ENCODE assay signal across 9 mouse cellular contexts in the genomic region with DNA sequence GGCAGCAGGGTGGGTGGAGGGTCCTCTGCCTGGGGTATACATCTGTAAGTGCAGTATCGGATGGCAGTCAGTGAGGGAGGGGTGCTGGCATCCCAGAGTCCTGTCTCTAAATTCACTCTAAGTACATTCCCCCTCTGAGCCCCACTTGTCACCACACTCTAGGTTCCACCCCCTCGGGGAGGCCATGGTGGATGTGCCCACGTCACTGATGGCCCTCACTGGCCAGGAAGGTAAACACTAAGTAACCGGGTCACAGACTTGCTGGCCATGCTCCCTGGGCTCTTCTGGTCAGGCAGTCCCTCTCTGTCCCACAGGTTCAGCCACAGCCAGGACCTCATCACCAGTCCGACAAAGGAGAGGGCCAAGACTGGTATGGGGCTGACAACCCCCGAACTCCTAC. TPM values are rescaled to one million over a fixed set of nuclear protein-coding genes. Genes with fewer than 3 reads are reported as not detected.
DNase-seq lines count a peak whose midpoint lies in the region; ATAC-seq and TF ChIP-seq lines count a peak whose summit lies in the region.
"Had no signal": no experiment of that assay in that cellular context is flagged by ENCODE, and none has a peak within 500 bp of the region (broad histone marks: within the 10 kb centered on the region; RNA-seq: fewer than 3 reads in every experiment).

No protein-coding gene starts in this region.

- no peak for ATAC-seq in heart, embryonic 13.5 days (ENCODE audit: extremely low read depth, insufficient number of reproducible peaks, low FRiP score, low TSS enrichment)
- no peak for ATAC-seq in heart, embryonic 12.5 days (ENCODE audit: insufficient number of reproducible peaks, low FRiP score)
- ATAC-seq in erythroblast, adult 5-6 weeks (replicated peaks; ENCODE audit: low FRiP score, poor library complexity, severe bottlenecking), result no peak
- ATAC-seq: forebrain, embryonic 13.5 days had no signal

- 0 out of 2 replicates have a peak overlapping the region, but pooled peaks have one; percentile 7 for H3K9ac ChIP-seq in heart, embryonic 13.5 days
- no peak overlapping the region for H3K9ac ChIP-seq in heart, embryonic 12.5 days
- H3K9ac ChIP-seq: forebrain, embryonic 13.5 days had no signal

- WGBS in heart, embryonic 13.5 days, result 72% methylated on average over 6 of the region's 6 CpGs
- 67% methylated on average over 6 of the region's 6 CpGs for WGBS in heart, embryonic 12.5 days
- WGBS in lung, adult 2 months, result 47% methylated on average over 6 of the region's 6 CpGs

- H3K4me3 ChIP-seq in heart, embryonic 13.5 days, result no peak overlapping the region
- no peak overlapping the region for H3K4me3 ChIP-seq in heart, embryonic 12.5 days
- H3K4me3 ChIP-seq in lung, adult 2 months (replicated peaks; ENCODE audit: extremely low read depth, low read depth, low read length), result no peak overlapping the region
- H3K4me3 ChIP-seq: forebrain, embryonic 13.5 days had no signal

- peaks cover 8% of the 10 kb centered on the region; the same call in 1 of the 2 replicates for H3K27me3 ChIP-seq in heart, embryonic 13.5 days (replicated peaks)
- peaks cover under 1% of the 10 kb centered on the region; the same call in 1 of the 2 replicates for H3K27me3 ChIP-seq in heart, embryonic 12.5 days (replicated peaks)

- TF ChIP-seq CTCF in lung, adult 2 months (IDR thresholded peaks at IDR 0.05; ENCODE audit: insufficient read depth, low read length), result no peak

- H3K27ac ChIP-seq in heart, embryonic 13.5 days (replicated peaks), result no peak overlapping the region
- H3K27ac ChIP-seq in heart, embryonic 12.5 days (ENCODE audit: poor library complexity, severe bottlenecking), result no peak overlapping the region
- H3K27ac ChIP-seq: forebrain, embryonic 13.5 days had no signal

- TF ChIP-seq POLR2A in lung, adult 2 months (IDR thresholded peaks at IDR 0.05; ENCODE audit: borderline replicate concordance, extremely low read depth, low read depth, low read length), result no peak

- peaks cover 62% of the 10 kb centered on the region for H3K4me1 ChIP-seq in heart, embryonic 13.5 days
- peaks cover 59% of the 10 kb centered on the region for H3K4me1 ChIP-seq in heart, embryonic 12.5 days (replicated peaks)
- peaks cover 54% of the 10 kb centered on the region for H3K4me1 ChIP-seq in lung, adult 2 months (ENCODE audit: control insufficient read depth, insufficient read depth, low read length)

- no peak overlapping the region for H3K4me2 ChIP-seq in heart, embryonic 13.5 days
- no peak overlapping the region for H3K4me2 ChIP-seq in heart, embryonic 12.5 days
- H3K4me2 ChIP-seq: forebrain, embryonic 13.5 days had no signal

- peak; percentile 7 for DNase-seq in ovary, postnatal 36 days (ENCODE audit: low spot score)
- DNase-seq in ovary, adult 18-20 months (ENCODE audit: low spot score), result no peak
- peak; percentile 63 for DNase-seq in cerebellum, adult 9-10 months
- DNase-seq in lung, adult 2 months, result peak; percentile 55
- no peak for DNase-seq in B cell, adult 2 months

- peaks cover 23% of the 10 kb centered on the region for H3K36me3 ChIP-seq in heart, embryonic 13.5 days
- peaks cover 27% of the 10 kb centered on the region for H3K36me3 ChIP-seq in heart, embryonic 12.5 days

- H3K9me3 ChIP-seq in heart, embryonic 13.5 days, result no peaks in the 10 kb centered on the region
- no peaks in the 10 kb centered on the region for H3K9me3 ChIP-seq in heart, embryonic 12.5 days (replicated peaks)
- H3K9me3 ChIP-seq: forebrain, embryonic 13.5 days had no signal

RNA-seq across cellular contexts. Expression of a gene that starts 29.3 kb away (rescaled TPM):
- 2.7 and 3.1 TPM in 2 replicates for polyA plus RNA-seq in heart, embryonic 13.5 days (2015; fragmentation: Nextera tagmentation; extraction: Ambion mirVana)
- polyA plus RNA-seq in heart, embryonic 12.5 days (2016; fragmentation: Nextera tagmentation; extraction: Ambion mirVana), result 2.9 and 4.3 TPM in 2 replicates
- 8.8 and 10.1 TPM in 2 replicates for polyA plus RNA-seq in lung, adult 2 months (2012; rRNA removed)
- 5.4 TPM in 1 of 2 replicates, not detected in the other for total RNA-seq in erythroblast, adult 5-6 weeks (2015; ENCODE audit: low replicate concordance)
- total RNA-seq in erythroblast, adult 5-6 weeks (2017; ENCODE audit: low replicate concordance), result 1.8 and 3.8 TPM in 2 replicates

RNA-seq across cellular contexts. Expression of a gene that starts 33.2 kb away (rescaled TPM):
- polyA plus RNA-seq in heart, embryonic 13.5 days (2015; fragmentation: Nextera tagmentation; extraction: Ambion mirVana), result 56.6 and 57.4 TPM in 2 replicates
- polyA plus RNA-seq in heart, embryonic 12.5 days (2016; fragmentation: Nextera tagmentation; extraction: Ambion mirVana), result 39.3 and 40.7 TPM in 2 replicates
- polyA plus RNA-seq in lung, adult 2 months (2012; rRNA removed), result 89.6 and 103 TPM in 2 replicates
- total RNA-seq in erythroblast, adult 5-6 weeks (2015; ENCODE audit: low replicate concordance), result 13.4 and 23.8 TPM in 2 replicates
- 0.84 and 8.2 TPM in 2 replicates for total RNA-seq in erythroblast, adult 5-6 weeks (2017; ENCODE audit: low replicate concordance)

RNA-seq across cellular contexts. Expression of a gene that starts 33.4 kb away (rescaled TPM):
- 0.82 and 1.1 TPM in 2 replicates for polyA plus RNA-seq in heart, embryonic 13.5 days (2015; fragmentation: Nextera tagmentation; extraction: Ambion mirVana)
- 1.2 and 1.8 TPM in 2 replicates for polyA plus RNA-seq in heart, embryonic 12.5 days (2016; fragmentation: Nextera tagmentation; extraction: Ambion mirVana)
- polyA plus RNA-seq in lung, adult 2 months (2012; rRNA removed), result 3.6 and 5.9 TPM in 2 replicates
- not detected in 2 replicates for total RNA-seq in erythroblast, adult 5-6 weeks (2015; ENCODE audit: low replicate concordance)
- total RNA-seq in erythroblast, adult 5-6 weeks (2017; ENCODE audit: low replicate concordance), result 5.6 TPM in 1 of 2 replicates, not detected in the other

RNA-seq across cellular contexts. Expression of a gene that starts 37.9 kb away (rescaled TPM):
- polyA plus RNA-seq in heart, embryonic 13.5 days (2015; fragmentation: Nextera tagmentation; extraction: Ambion mirVana), result 2.1 and 2.3 TPM in 2 replicates
- 1.9 and 2.2 TPM in 2 replicates for polyA plus RNA-seq in heart, embryonic 12.5 days (2016; fragmentation: Nextera tagmentation; extraction: Ambion mirVana)
- 3.7 and 6.3 TPM in 2 replicates for polyA plus RNA-seq in lung, adult 2 months (2012; rRNA removed)
- total RNA-seq in erythroblast, adult 5-6 weeks (2015; ENCODE audit: low replicate concordance), result 2.5 and 3.7 TPM in 2 replicates
- total RNA-seq in erythroblast, adult 5-6 weeks (2017; ENCODE audit: low replicate concordance), result 1.3 TPM in 1 of 2 replicates, not detected in the other

RNA-seq across cellular contexts. Expression of a gene that starts 38.0 kb away (rescaled TPM):
- 69.7 and 73.6 TPM in 2 replicates for polyA plus RNA-seq in heart, embryonic 13.5 days (2015; fragmentation: Nextera tagmentation; extraction: Ambion mirVana)
- 66.7 and 66.9 TPM in 2 replicates for polyA plus RNA-seq in heart, embryonic 12.5 days (2016; fragmentation: Nextera tagmentation; extraction: Ambion mirVana)
- 79.2 and 83.4 TPM in 2 replicates for polyA plus RNA-seq in lung, adult 2 months (2012; rRNA removed)
- 10.4 and 11.7 TPM in 2 replicates for total RNA-seq in erythroblast, adult 5-6 weeks (2015; ENCODE audit: low replicate concordance)
- total RNA-seq in erythroblast, adult 5-6 weeks (2017; ENCODE audit: low replicate concordance), result 32.5 and 33.7 TPM in 2 replicates

Comparison
In these comparisons a context has a peak if more than half of its experiments do, and no peak if none do; other contexts are left out.
1. DNase-seq: peak in ovary, postnatal 36 days (single experiment), cerebellum, adult 9-10 months (single experiment) and lung, adult 2 months (single experiment); none in ovary, adult 18-20 months (single experiment) and B cell, adult 2 months (0 of 2).